Mouse (Mus musculus): ENCODE data around the gene Xrcc2. TPM values are rescaled to one million over a fixed set of nuclear protein-coding genes. Genes with fewer than 3 reads are reported as not detected.
A peak's percentile ranks its signal among the peaks of the same experiment; 100 is the strongest.

Gene Xrcc2
- total RNA-seq, 4 experiments from 2014 or later: 5.8 to 7.3 (median 6.8) TPM

GRCm38 (mm10) chr5:25671051-25671450, 34.6 kb downstream of the Xrcc2 start:
- DNase-seq (ENCODE audit: low spot score in 2 of 2): no peak

GRCm38 (mm10) chr5:25668306-25668705, 37.3 kb downstream of the Xrcc2 start:
- DNase-seq (ENCODE audit: low spot score in 2 of 2): no peak

- DNase-seq (ENCODE audit: low spot score in 2 of 2): no peak
These were observed 38.9 kb downstream of the Xrcc2 start for GRCm38 (mm10) chr5:25666684-25667083.

- peak; percentile 1 to 58 for DNase-seq (ENCODE audit: low spot score in 2 of 2)
These were observed 39.5 kb downstream of the Xrcc2 start for GRCm38 (mm10) chr5:25666108-25666507.

GRCm38 (mm10) chr5:25665516-25665915, 40.1 kb downstream of the Xrcc2 start:
- DNase-seq (ENCODE audit: low spot score in 2 of 2): no peak

- DNase-seq (ENCODE audit: low spot score in 2 of 2): no peak
These were observed 42.5 kb downstream of the Xrcc2 start for GRCm38 (mm10) chr5:25663165-25663564.

- DNase-seq (ENCODE audit: low spot score in 2 of 2): no peak
These were observed 51.0 kb downstream of the Xrcc2 start for GRCm38 (mm10) chr5:25654578-25654987.

- no peak for DNase-seq (ENCODE audit: low spot score in 2 of 2)
These were observed 52.2 kb downstream of the Xrcc2 start for GRCm38 (mm10) chr5:25653377-25653776.

- peak in 1 of 2 experiments; percentile 34 for DNase-seq (ENCODE audit: low spot score in 2 of 2)
These were observed 53.2 kb downstream of the Xrcc2 start for GRCm38 (mm10) chr5:25652435-25652834.

GRCm38 (mm10) chr5:25645661-25646364, 59.8 kb downstream of the Xrcc2 start:
- DNase-seq (ENCODE audit: low spot score in 2 of 2): no peak

- DNase-seq (ENCODE audit: low spot score in 2 of 2): no peak
These were observed 61.1 kb downstream of the Xrcc2 start for GRCm38 (mm10) chr5:25644509-25644908.

- no peak for DNase-seq (ENCODE audit: low spot score in 2 of 2)
These were observed 62.9 kb downstream of the Xrcc2 start for GRCm38 (mm10) chr5:25642741-25643140.

Other genes with a start within 250 kb of the Xrcc2 start
- 10 to 100 TPM; 59.1 to 77.3 (median 64.4) TPM for gene Kmt2c, start 207.0 kb downstream of the Xrcc2 start, total RNA-seq (2022)
- under 1 TPM in 1 of 4 experiments, not detected in 3; 0.17 TPM for gene Cct8l1, start 189.8 kb downstream of the Xrcc2 start, total RNA-seq (2022)
- 100 to 1,000 TPM; 114 to 130 (median 118) TPM for gene Actr3b, start 54.2 kb upstream of the Xrcc2 start, total RNA-seq (2022)
- not detected for gene Gm21663, start 236.6 kb upstream of the Xrcc2 start, total RNA-seq (2022)
- gene Gm21671, start 248.6 kb upstream of the Xrcc2 start, total RNA-seq (2022): not detected